Mouse (Mus musculus) CH12.LX (cell line): ENCODE measurements around the gene Ccdc97. TPM values are rescaled to one million over a fixed set of nuclear protein-coding genes. Genes with fewer than 3 reads are reported as not detected.

ENCODE experiments used
- DNase-seq: peaks from one replicate; pipeline ENCODE4 v3.0.0-alpha.2; 2013; ENCODE audit errors: extremely low read depth
- H3K27ac ChIP-seq: 2 replicates; pipeline ENCODE4 v1.5.1; 2012; ENCODE audit warnings: low read depth, mild to moderate bottlenecking, control low read depth, moderate library complexity; ENCODE audit not compliant: insufficient read depth
- H3K27me3 ChIP-seq: replicated peaks from 2 replicates; pipeline ENCODE3; 2012; ENCODE audit warnings: inconsistent platforms
- H3K36me3 ChIP-seq, 2 experiments: replicated peaks in 1 of 2; 2 replicates each; pipeline versions ENCODE3 to v1.6.1; 2012; ENCODE audit warnings: inconsistent platforms in 1 of 2, low read length in 1 of 2, mild to moderate bottlenecking in 1 of 2, mixed read lengths in 1 of 2, moderate library complexity in 1 of 2; ENCODE audit not compliant: control insufficient read depth in 1 of 2, insufficient read depth in 1 of 2
- H3K4me1 ChIP-seq, 2 experiments: 2 replicates each; pipeline ENCODE4 v1.6.1; 2012; ENCODE audit warnings: inconsistent platforms in 1 of 2, moderate library complexity in 1 of 2; ENCODE audit not compliant: insufficient read depth in 2 of 2, control insufficient read depth in 1 of 2
- H3K4me2 ChIP-seq: 2 replicates; pipeline ENCODE4 v1.6.1; 2012; ENCODE audit warnings: low read depth, mild to moderate bottlenecking, control low read depth; ENCODE audit not compliant: poor library complexity, insufficient read depth, severe bottlenecking
- H3K4me3 ChIP-seq, 3 experiments: fragments of 150-350 bp in 1 of 3; sonication (generic) in 1 of 3; replicated peaks in 1 of 3; 2 replicates each; pipeline versions ENCODE3 to v1.5.1; 2011 to 2012; ENCODE audit warnings: low read depth in 2 of 3, low read length in 2 of 3, mild to moderate bottlenecking in 2 of 3, moderate library complexity in 2 of 3, control low read depth in 1 of 3, improper control_type of control experiment in 1 of 3, inconsistent platforms in 1 of 3, mixed read lengths in 1 of 3; ENCODE audit not compliant: poor library complexity in 1 of 3
- H3K79me2 ChIP-seq: replicated peaks from 2 replicates; pipeline ENCODE4 v1.6.1; 2012; ENCODE audit warnings: mild to moderate bottlenecking, moderate library complexity; ENCODE audit not compliant: control insufficient read depth, poor library complexity, insufficient read depth, severe bottlenecking; ENCODE audit errors: extremely low read depth
- H3K9ac ChIP-seq: 2 replicates; pipeline ENCODE4 v1.6.1; 2012; ENCODE audit warnings: low read depth, mild to moderate bottlenecking, control low read depth, moderate library complexity; ENCODE audit not compliant: insufficient read depth
- H3K9me3 ChIP-seq: replicated peaks from 2 replicates; pipeline ENCODE3; 2012; ENCODE audit warnings: low read length, inconsistent platforms, mixed read lengths
- CHD1 ChIP-seq: IDR thresholded peaks from 2 replicates; pipeline ENCODE4 v1.6.1; 2012; ENCODE audit warnings: low read depth, low read length, improper control_type of control experiment, inconsistent platforms
- CHD2 ChIP-seq: IDR thresholded peaks from 2 replicates; pipeline ENCODE4 v1.6.1; 2011; ENCODE audit warnings: low read length, improper control_type of control experiment
- CTCF ChIP-seq, 2 experiments: IDR thresholded peaks in 1 of 2; conservative IDR thresholded peaks in 1 of 2; 2 replicates each; pipeline ENCODE4 v1.5.1; 2011 to 2012; ENCODE audit warnings: low read depth in 2 of 2, low read length in 2 of 2, improper control_type of control experiment in 1 of 2, inconsistent platforms in 1 of 2, mild to moderate bottlenecking in 1 of 2, moderate library complexity in 1 of 2
- E2F4 ChIP-seq: IDR thresholded peaks from 2 replicates; pipeline ENCODE4 v1.6.1; 2011; ENCODE audit warnings: low read depth, low read length, improper control_type of control experiment; ENCODE audit not compliant: insufficient replicate concordance
- ELF1 ChIP-seq: IDR thresholded peaks from 2 replicates; pipeline ENCODE4 v1.6.1; 2014; ENCODE audit warnings: low read depth, mild to moderate bottlenecking, inconsistent platforms, low read length, improper control_type of control experiment
- EP300 ChIP-seq: IDR thresholded peaks from 2 replicates; pipeline ENCODE4 v1.6.1; 2011; ENCODE audit warnings: low read length, improper control_type of control experiment
- ETS1 ChIP-seq: conservative IDR thresholded peaks from 2 replicates; pipeline ENCODE4 v1.6.1; 2012; ENCODE audit warnings: low read depth, mild to moderate bottlenecking, inconsistent platforms, low read length, improper control_type of control experiment, moderate library complexity
- GABPA ChIP-seq: IDR thresholded peaks from 2 replicates; pipeline ENCODE4 v1.6.1; 2012; ENCODE audit warnings: low read depth, low read length, improper control_type of control experiment, inconsistent platforms; ENCODE audit not compliant: insufficient replicate concordance
- HCFC1 ChIP-seq: IDR thresholded peaks from 2 replicates; pipeline ENCODE4 v1.6.1; 2012; ENCODE audit warnings: low read depth, mild to moderate bottlenecking, inconsistent platforms, low read length, improper control_type of control experiment
- IRF4 ChIP-seq: IDR thresholded peaks from 2 replicates; pipeline ENCODE4 v1.6.1; 2014; ENCODE audit warnings: low read depth, mild to moderate bottlenecking, inconsistent platforms, low read length, improper control_type of control experiment
- JUN ChIP-seq: IDR thresholded peaks from 2 replicates; pipeline ENCODE4 v1.6.1; 2011; ENCODE audit warnings: low read depth, mild to moderate bottlenecking, low read length, improper control_type of control experiment, moderate library complexity; ENCODE audit not compliant: insufficient read depth
- JUND ChIP-seq: conservative IDR thresholded peaks from 2 replicates; pipeline ENCODE4 v1.6.1; 2011; ENCODE audit warnings: low read depth, low read length, improper control_type of control experiment
- KAT2A ChIP-seq: IDR thresholded peaks from 2 replicates; pipeline ENCODE4 v1.6.1; 2012; ENCODE audit warnings: low read length, improper control_type of control experiment, inconsistent platforms; ENCODE audit not compliant: insufficient replicate concordance
- MAFK ChIP-seq: IDR thresholded peaks from 2 replicates; pipeline ENCODE4 v1.6.1; 2011; ENCODE audit warnings: low read length, improper control_type of control experiment; ENCODE audit not compliant: insufficient replicate concordance
- MAX ChIP-seq: IDR thresholded peaks from 2 replicates; pipeline ENCODE4 v1.6.1; 2011; ENCODE audit warnings: low read length, improper control_type of control experiment
- MAZ ChIP-seq: IDR thresholded peaks from 2 replicates; pipeline ENCODE4 v1.6.1; 2012; ENCODE audit warnings: low read depth, mild to moderate bottlenecking, inconsistent platforms, low read length, improper control_type of control experiment, moderate library complexity
- MEF2A ChIP-seq: IDR thresholded peaks from 2 replicates; pipeline ENCODE4 v1.6.1; 2014; ENCODE audit warnings: low read depth, mild to moderate bottlenecking, inconsistent platforms, low read length, improper control_type of control experiment, borderline replicate concordance
- MXI1 ChIP-seq: IDR thresholded peaks from 2 replicates; pipeline ENCODE4 v1.6.1; 2011; ENCODE audit warnings: mild to moderate bottlenecking, low read depth, low read length, improper control_type of control experiment
- MYC ChIP-seq: IDR thresholded peaks from 2 replicates; pipeline ENCODE4 v1.6.1; 2011; ENCODE audit warnings: low read depth, mild to moderate bottlenecking, improper control_type of control experiment, low read length
- NELFE ChIP-seq: IDR thresholded peaks from 2 replicates; pipeline ENCODE4 v1.6.1; 2011; ENCODE audit warnings: low read depth, low read length, improper control_type of control experiment
- NRF1 ChIP-seq: IDR thresholded peaks from 2 replicates; pipeline ENCODE4 v1.6.1; 2014; ENCODE audit warnings: low read depth, mild to moderate bottlenecking, inconsistent platforms, low read length, improper control_type of control experiment, moderate library complexity
- PAX5 ChIP-seq: IDR thresholded peaks from 2 replicates; pipeline ENCODE4 v1.6.1; 2012; ENCODE audit warnings: low read length, inconsistent platforms, mixed read lengths
- POLR2AphosphoS2 ChIP-seq: IDR thresholded peaks from 2 replicates; pipeline ENCODE4 v1.6.1; 2011; ENCODE audit warnings: low read depth, low read length, improper control_type of control experiment
- RAD21 ChIP-seq: IDR thresholded peaks from 2 replicates; pipeline ENCODE4 v1.6.1; 2011; ENCODE audit warnings: low read depth, mild to moderate bottlenecking, low read length, improper control_type of control experiment, moderate library complexity
- RCOR1 ChIP-seq: conservative IDR thresholded peaks from 2 replicates; pipeline ENCODE4 v1.6.1; 2012; ENCODE audit warnings: low read depth, mild to moderate bottlenecking, inconsistent platforms, low read length, improper control_type of control experiment
- SIN3A ChIP-seq: IDR thresholded peaks from 2 replicates; pipeline ENCODE4 v1.6.1; 2012; ENCODE audit warnings: low read length, improper control_type of control experiment, inconsistent platforms
- SMC3 ChIP-seq: IDR thresholded peaks from 2 replicates; pipeline ENCODE4 v1.6.1; 2011; ENCODE audit warnings: low read depth, low read length, improper control_type of control experiment
- TCF12 ChIP-seq: IDR thresholded peaks from 2 replicates; pipeline ENCODE4 v1.6.1; 2014; ENCODE audit warnings: low read depth, mild to moderate bottlenecking, inconsistent platforms, low read length, improper control_type of control experiment
- UBTF ChIP-seq: IDR thresholded peaks from 2 replicates; pipeline ENCODE4 v1.6.1; 2012; ENCODE audit warnings: low read depth, mild to moderate bottlenecking, inconsistent platforms, low read length, improper control_type of control experiment, moderate library complexity
- USF1 ChIP-seq: IDR thresholded peaks from 2 replicates; pipeline ENCODE4 v1.6.1; 2014; ENCODE audit warnings: low read depth, mild to moderate bottlenecking, inconsistent platforms, low read length, improper control_type of control experiment
- ZC3H11A ChIP-seq: IDR thresholded peaks from 2 replicates; pipeline ENCODE4 v1.6.1; 2012; ENCODE audit warnings: low read depth, mild to moderate bottlenecking, inconsistent platforms, low read length, improper control_type of control experiment
- ZKSCAN1 ChIP-seq: IDR thresholded peaks from 2 replicates; pipeline ENCODE4 v1.6.1; 2012; ENCODE audit warnings: low read depth, inconsistent platforms, low read length, improper control_type of control experiment, borderline replicate concordance
- ZNF384 ChIP-seq: IDR thresholded peaks from 2 replicates; pipeline ENCODE4 v1.6.1; 2012; ENCODE audit warnings: low read depth, low read length, improper control_type of control experiment, inconsistent platforms
- dilution Hi-C: fragments of 300-500 bp; cut with MboI; formaldehyde crosslinking; loops from 2 replicates; pipeline ENCODE4 v1.14.3; 2020; ENCODE audit warnings: low sequenced_read_pairs; ENCODE audit not compliant: extremely low pct_unique_long_range_greater_than_20kb, extremely low pct_ligation_motif_present
- in situ Hi-C: fragments of 300-500 bp; cut with MboI; formaldehyde crosslinking; loops from 3 replicates; pipeline ENCODE4 v1.14.3; 2019; ENCODE audit warnings: low sequenced_read_pairs, low pct_ligation_motif_present, low pct_unique_long_range_greater_than_20kb, mixed read lengths
- polyA plus RNA-seq: library from polyadenylated mRNA; unstranded; fragments of >175 nt; gene quantifications from 2 replicates; pipeline ENCODE4 v1.2.1, GENCODE M21; 2012; ENCODE audit warnings: low read depth; ENCODE audit not compliant: insufficient read length
- total RNA-seq, 2 experiments: library from RNA; depleted of rRNA; stranded (reverse); fragments of 300-350 nt in 1 of 2; fragments of >200 nt in 1 of 2; gene quantifications; 2 replicates each; pipeline ENCODE4 v1.2.3; 2012 to 2014

Gene Ccdc97
- total and polyA plus RNA-seq, 3 experiments: 5.7 to 44.8 (median 14.1) TPM

DNA sequence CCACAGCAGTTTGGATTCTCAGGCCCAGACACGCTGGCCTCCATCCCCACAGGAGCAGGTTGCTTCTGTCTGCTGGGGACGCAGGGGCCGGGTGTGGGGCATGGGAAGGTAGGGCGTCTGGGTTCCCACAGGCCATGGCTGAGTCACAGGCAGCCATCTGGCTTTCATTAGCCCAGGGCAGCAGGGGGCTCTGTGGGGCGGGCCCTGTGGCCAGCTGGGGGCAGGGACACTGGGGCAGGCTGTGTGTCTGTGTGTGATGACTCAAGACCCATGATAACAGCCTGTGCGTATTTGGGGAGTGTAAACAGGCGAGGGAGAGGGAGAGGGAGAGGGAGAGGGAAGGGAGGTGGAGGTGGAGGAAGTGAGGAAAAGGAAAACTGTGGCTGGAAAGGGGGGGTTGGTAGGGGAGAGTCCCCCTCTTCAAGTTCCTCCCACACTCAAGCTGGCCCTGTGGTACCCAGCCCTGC lies 7.1 kb downstream of the Ccdc97 start:
- Histone ChIP-seq H3K4me1 (peaks cover 28 to 70% of the 10 kb centered on the region in 2 experiments), H3K9me3 (no peaks in the 10 kb centered on the region), H3K9ac (no peak overlapping the region), H3K36me3 (peaks cover 57 to 86% of the 10 kb centered on the region in 2 experiments), H3K79me2 (0 out of 2 replicates have a peak, but pooled peaks cover 1% of the 10 kb centered on the region)
- DNase-seq: peak; percentile 66
- dilution Hi-C loops: no loop called here
- in situ Hi-C loops: no loop called here
- peak; percentile 64 for TF ChIP-seq ETS1
- no peak for TF ChIP-seq MYC
- TF ChIP-seq SIN3A: 0 out of 2 replicates have a peak, but pooled peaks have one; percentile 9
- TF ChIP-seq CHD2: 0 out of 2 replicates have a peak, but pooled peaks have one; percentile 14
- TF ChIP-seq, all 38 proteins: peak for 3
- no peak overlapping the region for H3K4me3 ChIP-seq
- H3K27ac ChIP-seq: peak overlapping the region; percentile 69
- no peaks in the 10 kb centered on the region for H3K27me3 ChIP-seq
- no peak overlapping the region for H3K4me2 ChIP-seq

DNA sequence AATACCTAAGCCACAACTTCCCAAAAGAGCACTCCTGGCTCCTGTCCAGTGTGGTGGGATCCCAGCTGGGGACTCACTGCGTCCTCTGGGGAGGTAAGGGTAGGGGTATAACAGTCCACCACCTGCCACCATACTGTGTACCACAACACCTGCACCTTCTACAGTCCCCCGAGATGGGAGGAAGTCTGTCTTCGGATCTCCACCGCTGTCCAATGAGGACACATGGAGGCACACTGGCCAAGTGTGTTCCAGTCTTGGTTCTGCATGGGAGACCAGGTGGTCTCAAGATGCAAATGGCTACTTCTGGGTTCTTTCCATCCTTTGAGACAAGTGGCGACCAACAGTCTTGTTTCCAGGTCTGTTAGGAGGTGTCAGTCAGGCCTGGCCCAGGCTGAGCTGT lies 7.7 kb downstream of the Ccdc97 start:
- TF ChIP-seq GABPA (no peak), PAX5 (no peak), JUN (no peak), EP300 (peak; percentile 48), RCOR1 (no peak), RAD21 (no peak), CHD1 (no peak), IRF4 (no peak), MAZ (no peak), NELFE (no peak), ETS1 (peak; percentile 49), POLR2AphosphoS2 (no peak), MEF2A (no peak), ZC3H11A (no peak), JUND (no peak), UBTF (no peak), ZNF384 (no peak), MAX (0 out of 2 replicates have a peak, but pooled peaks have one; percentile 13), NRF1 (no peak), ELF1 (no peak), TCF12 (peak; percentile 46; the same call in 1 of the 2 replicates), CTCF (conservative IDR thresholded peaks at IDR 0.05 in 1 of 2, IDR thresholded peaks at IDR 0.05 in 1 of 2; ENCODE audit: low read depth in 2 of 2, low read length in 2 of 2) (no peak), HCFC1 (no peak), MAFK (no peak), KAT2A (no peak), ZKSCAN1 (no peak), MYC (no peak), USF1 (no peak), MXI1 (no peak), SMC3 (no peak), E2F4 (no peak)

More for the DNA sequence above, 7.7 kb downstream of the Ccdc97 start:
- H3K27me3 ChIP-seq: no peaks in the 10 kb centered on the region
- H3K9me3 ChIP-seq: no peaks in the 10 kb centered on the region
- in situ Hi-C loops (no loop called here), dilution Hi-C loops (no loop called here)
- H3K4me1 ChIP-seq: peaks cover 33 to 75% of the 10 kb centered on the region in 2 experiments
- H3K9ac ChIP-seq: no peak overlapping the region
- H3K4me2 ChIP-seq: no peak overlapping the region
- DNase-seq: peak; percentile 66
- H3K36me3 ChIP-seq: peaks cover 58 to 86% of the 10 kb centered on the region in 2 experiments
- no peaks in the 10 kb centered on the region for H3K79me2 ChIP-seq
- H3K27ac ChIP-seq: peak overlapping the region; percentile 69
- no peak overlapping the region for H3K4me3 ChIP-seq
